Mouse (Mus musculus) megakaryocyte, embryonic 14.5 days (primary cell): Measurements from ENCODE around the gene Dab1. TPM values are rescaled to one million over a fixed set of nuclear protein-coding genes. Genes with fewer than 3 reads are reported as not detected.

Experiments
- H3K27me3 ChIP-seq: replicated peaks from 2 replicates; pipeline ENCODE3; 2012; ENCODE audit warnings: inconsistent platforms
- H3K36me3 ChIP-seq: replicated peaks from 2 replicates; pipeline ENCODE3; 2012; ENCODE audit warnings: low read length, inconsistent platforms, mixed read lengths
- H3K4me1 ChIP-seq: 2 replicates; pipeline ENCODE4 v1.6.1; 2012; ENCODE audit warnings: inconsistent platforms
- H3K4me3 ChIP-seq: replicated peaks from 2 replicates; pipeline ENCODE3; 2012; ENCODE audit warnings: moderate library complexity, mild to moderate bottlenecking, inconsistent platforms
- H3K9me3 ChIP-seq: 2 replicates; pipeline ENCODE4 v1.6.1; 2012; ENCODE audit warnings: inconsistent platforms
- FLI1 ChIP-seq: IDR thresholded peaks from 2 replicates; pipeline ENCODE4 v1.6.1; 2012; ENCODE audit warnings: low read length, inconsistent platforms, mixed read lengths
- GATA1 ChIP-seq: IDR thresholded peaks from 3 replicates; pipeline ENCODE4 v1.6.1; 2012; ENCODE audit warnings: mixed read lengths, low read length, inconsistent platforms, borderline replicate concordance
- polyA plus RNA-seq: library from polyadenylated mRNA; stranded (reverse); fragments of >175 nt; gene quantifications from 2 replicates; pipeline ENCODE4 v1.2.3, GENCODE M21; 2012; ENCODE audit warnings: low replicate concordance; ENCODE audit not compliant: insufficient read depth

Gene Dab1
- polyA plus RNA-seq, 1 experiment: not detected

DNA sequence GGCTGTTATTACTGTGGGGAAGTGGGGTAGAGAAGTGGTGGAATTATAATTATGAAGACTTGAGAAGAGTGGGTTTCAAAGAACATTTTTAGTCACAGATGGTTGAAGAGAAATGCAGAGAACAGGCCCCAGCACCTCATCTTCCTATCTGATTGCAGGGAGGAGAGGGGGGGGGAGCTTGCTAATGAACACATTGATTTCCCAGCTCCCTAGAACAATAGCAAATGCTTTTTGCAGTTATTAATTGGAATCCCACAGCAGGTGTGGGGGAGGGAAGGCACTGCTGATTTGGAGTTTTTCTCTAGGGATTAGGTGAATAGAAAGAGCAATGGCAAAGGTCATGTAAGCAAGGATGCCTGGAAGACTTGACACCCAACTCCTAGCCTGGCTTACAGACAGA lies 310.5 kb downstream of the Dab1 start:
- Histone ChIP-seq H3K36me3 (no peaks in the 10 kb centered on the region), H3K4me1 (no peaks in the 10 kb centered on the region), H3K9me3 (peaks cover 19% of the 10 kb centered on the region), H3K27me3 (no peaks in the 10 kb centered on the region), H3K4me3 (no peak overlapping the region)
- TF ChIP-seq GATA1 (no peak), FLI1 (no peak)

DNA sequence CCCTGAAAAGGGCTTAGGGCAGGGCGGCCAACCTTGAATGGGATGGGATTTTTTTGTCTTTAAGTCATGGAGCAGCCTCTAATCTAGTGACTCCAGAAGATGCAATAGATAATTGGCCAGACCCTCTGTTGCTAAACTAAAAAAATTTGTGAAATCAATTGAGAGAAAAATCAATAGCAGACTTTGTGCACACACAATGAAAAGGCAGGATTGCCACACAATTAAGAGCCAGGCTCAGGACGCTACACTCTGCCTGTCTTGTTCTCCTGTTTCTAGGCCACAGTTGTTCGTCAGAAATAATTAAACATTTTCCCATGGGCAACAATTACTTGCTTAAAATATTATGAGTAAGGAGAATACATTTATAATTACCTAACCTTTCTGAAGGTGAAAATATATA lies 315.2 kb downstream of the Dab1 start:
- peaks cover 14% of the 10 kb centered on the region for H3K9me3 ChIP-seq

DNA sequence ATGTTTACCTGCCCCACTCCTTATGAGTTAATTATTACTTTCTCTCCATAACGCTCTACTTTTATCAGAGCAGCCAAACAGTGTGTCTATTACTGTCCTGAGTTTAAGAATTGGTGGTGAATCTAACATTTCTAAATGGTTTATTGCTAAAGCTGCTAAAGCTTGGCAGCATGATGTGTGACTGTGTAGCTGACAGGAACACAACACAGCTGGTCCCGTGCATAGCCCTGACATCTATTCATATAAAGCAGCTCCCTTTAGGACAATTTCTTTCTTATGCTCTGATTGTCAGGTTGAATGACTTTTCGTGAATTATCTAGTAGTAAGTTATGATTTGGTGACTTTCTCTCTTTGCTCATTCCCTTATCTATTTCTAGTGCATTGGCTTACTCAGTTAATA lies 329.1 kb downstream of the Dab1 start:
- TF ChIP-seq GATA1: no peak
- TF ChIP-seq FLI1: no peak
- H3K9me3 ChIP-seq: peaks cover 32% of the 10 kb centered on the region
- no peaks in the 10 kb centered on the region for H3K36me3 ChIP-seq

More for the DNA sequence above, 315.2 kb downstream of the Dab1 start:
- Histone ChIP-seq H3K27me3 (no peaks in the 10 kb centered on the region), H3K4me3 (no peak overlapping the region), H3K36me3 (no peaks in the 10 kb centered on the region), H3K4me1 (no peaks in the 10 kb centered on the region)
- no peak for TF ChIP-seq GATA1
- TF ChIP-seq FLI1: no peak

DNA sequence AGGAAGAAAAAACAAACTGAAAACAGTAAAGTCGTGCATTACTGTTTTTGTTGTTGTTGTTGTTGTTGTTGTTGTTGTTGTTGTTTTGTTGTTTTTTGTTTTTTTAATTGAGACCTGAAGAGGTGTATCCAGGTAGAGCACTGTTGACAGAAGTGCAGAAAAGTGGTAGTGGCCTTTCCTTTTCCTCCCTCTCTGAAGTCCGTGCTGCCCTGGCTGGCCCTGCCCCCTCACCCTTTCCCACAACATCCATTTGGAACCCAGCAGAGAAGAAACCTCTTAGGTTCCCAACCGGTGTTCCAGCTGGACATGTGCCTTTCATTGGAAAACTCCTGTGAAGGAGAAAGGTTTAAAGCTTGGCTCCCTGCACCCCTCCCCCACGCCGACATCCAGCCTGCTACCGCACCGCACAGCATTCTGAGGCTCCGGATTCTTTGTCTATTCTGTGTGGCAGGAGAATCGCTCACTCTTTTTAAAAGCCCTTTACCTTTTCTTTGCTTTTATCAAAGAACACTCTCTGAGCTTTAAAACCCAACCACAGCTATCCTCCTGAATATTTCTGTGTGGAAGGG lies 334.6 kb downstream of the Dab1 start:
- Histone ChIP-seq H3K4me1 (no peaks in the 10 kb centered on the region), H3K4me3 (no peak overlapping the region), H3K9me3 (peaks cover 28% of the 10 kb centered on the region), H3K27me3 (no peaks in the 10 kb centered on the region), H3K36me3 (no peaks in the 10 kb centered on the region)
- no peak for TF ChIP-seq FLI1
- TF ChIP-seq GATA1: no peak

More for the DNA sequence above, 329.1 kb downstream of the Dab1 start:
- no peaks in the 10 kb centered on the region for H3K4me1 ChIP-seq
- no peaks in the 10 kb centered on the region for H3K27me3 ChIP-seq
- H3K4me3 ChIP-seq: no peak overlapping the region

DNA sequence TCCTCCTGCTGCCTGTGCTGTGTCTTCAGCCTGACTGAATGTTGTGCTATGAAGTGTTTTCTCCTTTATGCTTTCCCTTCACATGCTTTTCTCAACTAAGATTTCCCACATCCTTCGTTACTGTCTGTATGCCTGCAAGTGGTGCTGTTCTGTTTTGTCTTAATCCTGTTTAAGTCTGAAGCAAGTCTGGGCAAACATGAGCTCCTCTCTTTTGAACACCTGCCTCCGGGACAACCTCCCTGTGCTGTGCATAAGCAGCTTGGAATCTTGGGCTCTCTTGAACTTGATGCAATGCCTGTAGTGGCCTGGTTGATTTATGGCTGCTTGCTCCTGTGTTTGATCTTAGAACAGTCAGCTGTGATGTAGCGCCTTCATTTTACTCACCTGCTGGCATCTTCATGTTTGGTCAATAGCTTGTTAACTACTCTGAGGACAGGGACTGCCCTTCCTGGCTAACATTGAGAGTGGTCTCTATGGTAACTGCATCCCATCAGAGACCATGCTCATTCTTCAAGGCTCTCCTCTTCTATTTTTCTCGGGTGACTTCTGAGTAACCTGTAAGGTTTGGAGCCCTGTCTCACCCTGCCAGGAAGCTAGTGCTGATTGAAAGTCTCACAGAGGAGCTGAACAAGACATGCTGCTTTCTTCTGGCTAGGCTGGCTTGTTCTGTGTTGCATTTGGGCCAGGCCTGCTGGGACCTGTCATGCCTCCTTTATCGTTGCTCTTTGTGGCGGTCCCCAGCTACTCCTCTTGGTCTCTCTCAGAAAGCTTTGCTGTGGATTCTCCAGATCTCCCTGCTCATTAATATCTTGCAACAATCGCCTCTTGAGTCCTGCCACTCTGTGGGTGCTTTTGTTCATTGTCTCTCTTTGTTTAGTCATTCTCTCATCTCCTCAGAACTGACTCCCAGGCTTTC lies 342.2 kb downstream of the Dab1 start:
- TF ChIP-seq GATA1: no peak
- no peak for TF ChIP-seq FLI1
- no peaks in the 10 kb centered on the region for H3K27me3 ChIP-seq
- no peak overlapping the region for H3K4me3 ChIP-seq
- H3K4me1 ChIP-seq: no peaks in the 10 kb centered on the region
- no peaks in the 10 kb centered on the region for H3K36me3 ChIP-seq
- H3K9me3 ChIP-seq: peaks cover 25% of the 10 kb centered on the region

DNA sequence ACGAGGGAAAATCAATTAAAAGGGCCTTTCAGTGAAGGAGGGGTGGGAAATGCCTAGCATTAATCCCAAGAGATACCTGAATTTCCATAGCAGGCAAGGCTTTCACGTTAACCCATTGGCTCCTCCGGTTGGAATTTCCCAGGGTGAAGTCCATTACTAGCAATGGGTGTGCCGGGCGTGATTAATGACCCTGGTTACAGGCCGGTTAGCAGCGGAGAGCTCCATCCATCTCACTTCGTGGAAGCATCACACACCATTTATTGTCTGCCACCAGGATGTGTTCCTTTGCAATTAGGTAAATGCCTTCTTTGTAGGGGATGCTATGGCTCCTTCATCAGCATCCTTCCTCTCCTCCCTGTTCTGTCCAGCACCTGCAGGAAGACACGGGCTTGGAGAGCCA lies 350.7 kb downstream of the Dab1 start:
- Histone ChIP-seq H3K4me1 (no peaks in the 10 kb centered on the region), H3K9me3 (peaks cover 35% of the 10 kb centered on the region), H3K27me3 (no peaks in the 10 kb centered on the region), H3K36me3 (no peaks in the 10 kb centered on the region), H3K4me3 (no peak overlapping the region)
- TF ChIP-seq FLI1 (no peak), GATA1 (no peak)

DNA sequence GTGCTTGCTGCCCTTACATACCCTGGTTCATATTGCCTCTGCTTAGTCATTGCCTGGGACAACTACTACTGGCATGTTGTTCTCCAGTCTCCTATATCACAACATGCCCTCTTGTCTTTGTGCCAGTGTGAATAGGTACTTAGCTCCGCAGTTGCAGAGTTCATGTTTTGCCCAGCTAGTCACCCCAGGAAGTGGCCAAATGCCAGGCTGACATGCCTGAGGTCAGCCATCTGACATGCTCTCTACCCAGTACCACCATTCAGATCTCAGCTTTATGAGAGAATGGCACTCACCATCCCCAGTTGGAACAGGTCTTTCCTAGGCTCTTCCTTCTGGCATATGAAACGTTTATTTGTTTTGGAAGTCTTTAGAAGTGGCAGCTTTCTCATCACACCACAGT lies 355.4 kb downstream of the Dab1 start:
- Histone ChIP-seq H3K9me3 (peaks cover 20% of the 10 kb centered on the region), H3K27me3 (no peaks in the 10 kb centered on the region), H3K4me3 (no peak overlapping the region), H3K4me1 (no peaks in the 10 kb centered on the region), H3K36me3 (no peaks in the 10 kb centered on the region)
- no peak for TF ChIP-seq FLI1
- TF ChIP-seq GATA1: no peak

DNA sequence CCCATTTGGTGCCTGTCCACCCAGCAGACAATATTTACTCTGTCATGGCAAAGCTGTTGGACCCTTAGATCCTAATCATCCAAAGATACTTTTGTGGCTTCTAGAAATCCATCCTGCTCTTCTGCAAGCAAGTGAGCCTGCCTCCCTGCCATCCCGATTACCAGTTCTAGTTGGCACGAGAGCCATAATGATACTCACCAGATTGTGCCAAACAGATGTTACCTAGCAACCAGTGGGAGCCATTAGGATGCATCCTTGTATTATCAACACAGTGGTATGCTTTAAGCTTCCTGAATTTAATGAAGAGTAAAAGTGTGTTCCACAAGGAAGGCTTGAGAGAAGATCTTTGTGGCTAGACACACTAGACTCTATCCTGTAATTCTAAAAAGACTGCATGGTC lies 355.8 kb downstream of the Dab1 start:
- TF ChIP-seq GATA1 (no peak), FLI1 (no peak)
- Histone ChIP-seq H3K4me3 (no peak overlapping the region), H3K9me3 (peaks cover 17% of the 10 kb centered on the region), H3K27me3 (no peaks in the 10 kb centered on the region), H3K4me1 (no peaks in the 10 kb centered on the region), H3K36me3 (no peaks in the 10 kb centered on the region)

DNA sequence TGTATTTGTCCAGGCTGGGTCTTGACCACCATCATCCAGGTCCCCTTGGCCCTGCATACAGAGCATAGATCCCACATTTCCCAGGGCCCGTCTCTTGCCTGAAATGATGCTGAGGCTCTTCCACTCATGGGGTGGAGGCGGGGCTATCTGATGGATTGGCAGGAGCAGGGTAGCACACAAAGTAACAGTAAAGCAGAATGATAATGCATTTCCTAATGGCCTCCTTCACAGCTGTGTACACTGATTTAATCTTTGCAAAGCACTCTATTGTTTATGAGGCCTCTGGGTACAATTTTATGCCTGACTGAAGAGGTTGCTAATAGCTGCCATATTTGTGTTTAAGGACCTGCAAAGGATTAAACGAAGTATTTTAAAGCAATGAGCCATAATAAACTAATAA lies 374.7 kb downstream of the Dab1 start:
- H3K4me3 ChIP-seq: no peak overlapping the region
- H3K9me3 ChIP-seq: peaks cover 4% of the 10 kb centered on the region; the same call in 1 of the 2 replicates
- TF ChIP-seq GATA1 (no peak), FLI1 (no peak)
- H3K27me3 ChIP-seq: no peaks in the 10 kb centered on the region
- no peaks in the 10 kb centered on the region for H3K4me1 ChIP-seq
- no peaks in the 10 kb centered on the region for H3K36me3 ChIP-seq

DNA sequence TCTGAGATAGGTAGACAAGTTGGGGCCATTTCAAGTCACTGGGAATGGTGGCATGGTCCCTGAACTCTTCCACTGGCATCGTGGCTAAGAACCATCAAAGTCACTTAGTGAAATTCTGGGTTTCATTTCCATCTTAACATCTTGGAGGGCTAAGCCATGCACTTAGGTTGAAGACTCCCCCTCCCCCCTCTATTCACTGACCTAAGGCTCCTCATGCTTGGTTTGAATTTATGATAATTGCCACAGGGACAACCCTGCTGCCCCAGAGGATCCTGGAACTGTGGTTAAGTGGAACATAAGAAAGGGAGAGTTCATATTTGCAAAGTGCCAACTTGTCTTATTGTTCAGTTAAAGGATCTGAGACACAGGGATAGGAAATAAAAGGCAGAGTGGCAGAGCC lies 375.2 kb downstream of the Dab1 start:
- Histone ChIP-seq H3K9me3 (peaks cover 4% of the 10 kb centered on the region; the same call in 1 of the 2 replicates), H3K4me3 (no peak overlapping the region), H3K36me3 (no peaks in the 10 kb centered on the region), H3K4me1 (no peaks in the 10 kb centered on the region), H3K27me3 (no peaks in the 10 kb centered on the region)
- TF ChIP-seq FLI1: no peak
- TF ChIP-seq GATA1: no peak
